Mouse (Mus musculus) cortical plate, adult 2 months (tissue): Measurements from ENCODE around the gene Sart1. TPM values are rescaled to one million over a fixed set of nuclear protein-coding genes. Genes with fewer than 3 reads are reported as not detected.

Experiments used
- H3K27ac ChIP-seq: fragments of 200-500 bp; 2 replicates; pipeline ENCODE4 v1.5.1; 2012; ENCODE audit warnings: low read length, control low read depth, inconsistent platforms; ENCODE audit not compliant: insufficient read depth
- H3K4me1 ChIP-seq: fragments of 200-500 bp; 2 replicates; pipeline ENCODE4 v1.6.1; 2011; ENCODE audit warnings: low read length; ENCODE audit not compliant: control insufficient read depth, insufficient read depth
- H3K4me3 ChIP-seq: fragments of 200-500 bp; 2 replicates; pipeline ENCODE4 v1.5.1; 2011; ENCODE audit warnings: mild to moderate bottlenecking, low read length, control low read depth; ENCODE audit not compliant: insufficient read depth
- CTCF ChIP-seq: fragments of 200-500 bp; IDR thresholded peaks from 2 replicates; pipeline ENCODE4 v1.5.1; 2011; ENCODE audit warnings: mild to moderate bottlenecking, control low read depth, low read length; ENCODE audit not compliant: insufficient read depth; ENCODE audit errors: extremely low read depth
- POLR2A ChIP-seq: fragments of 200-500 bp; IDR thresholded peaks from 2 replicates; pipeline ENCODE4 v1.6.1; 2011; ENCODE audit warnings: mild to moderate bottlenecking, low read length, control low read depth; ENCODE audit not compliant: insufficient read depth; ENCODE audit errors: extremely low read depth
- polyA plus RNA-seq: library from polyadenylated mRNA; depleted of rRNA; stranded (reverse); fragments of >200 nt; gene quantifications from 2 replicates; pipeline ENCODE4 v1.2.3, GENCODE M21; 2012

Gene Sart1
- polyA plus RNA-seq, 1 experiment: 71.0 TPM

DNA sequence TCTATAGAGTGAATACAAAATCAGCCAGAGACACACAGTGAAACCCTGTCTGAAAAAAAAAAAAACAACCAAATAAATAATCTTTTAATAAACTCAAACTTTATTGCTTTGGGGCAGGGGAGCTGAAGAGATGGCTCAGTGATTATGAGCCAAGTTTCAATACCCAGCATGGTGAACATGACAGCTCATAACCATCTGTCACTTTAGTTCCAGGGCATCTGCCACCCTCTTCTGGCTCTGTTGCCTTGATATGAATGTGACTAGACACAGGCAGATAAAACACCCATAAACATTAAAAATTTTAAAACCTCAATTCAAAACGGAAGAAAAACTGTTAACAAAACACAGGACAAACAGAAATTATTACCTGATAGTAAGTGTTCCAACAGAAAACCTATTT is 11.1 kb downstream of the Sart1 start:
- Histone ChIP-seq H3K4me3 (no peak overlapping the region), H3K27ac (no peak overlapping the region), H3K4me1 (no peaks in the 10 kb centered on the region)
- TF ChIP-seq POLR2A: no peak
- no peak for TF ChIP-seq CTCF

DNA sequence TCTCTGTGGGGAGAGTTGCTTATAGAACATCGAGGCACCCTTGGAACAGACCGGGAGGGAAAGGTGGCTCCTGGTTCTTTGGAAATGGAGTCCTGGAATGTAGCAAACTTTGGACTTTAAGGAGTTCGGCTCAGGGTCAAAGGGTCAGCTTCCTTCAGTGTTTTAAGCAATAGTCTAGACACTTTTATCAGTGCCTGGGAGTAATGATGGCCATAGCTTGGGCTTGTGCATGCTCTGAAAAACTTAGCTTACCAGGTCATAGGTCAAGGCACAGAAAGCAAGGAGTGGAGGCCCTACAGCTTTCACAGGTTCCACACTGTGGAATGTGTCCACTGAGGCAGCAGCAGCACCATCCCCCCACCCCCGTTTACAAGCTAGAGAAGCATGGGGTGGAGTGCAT is 13.8 kb downstream of the Sart1 start:
- H3K4me1 ChIP-seq: no peaks in the 10 kb centered on the region
- H3K27ac ChIP-seq: no peak overlapping the region
- TF ChIP-seq POLR2A (no peak), CTCF (no peak)
- no peak overlapping the region for H3K4me3 ChIP-seq

GRCm38 (mm10) chr19:5374177-5374576 is 14.3 kb downstream of the Sart1 start:
- no peak overlapping the region for H3K4me3 ChIP-seq
- no peak overlapping the region for H3K27ac ChIP-seq
- H3K4me1 ChIP-seq: no peaks in the 10 kb centered on the region
- TF ChIP-seq CTCF (no peak), POLR2A (no peak)

DNA sequence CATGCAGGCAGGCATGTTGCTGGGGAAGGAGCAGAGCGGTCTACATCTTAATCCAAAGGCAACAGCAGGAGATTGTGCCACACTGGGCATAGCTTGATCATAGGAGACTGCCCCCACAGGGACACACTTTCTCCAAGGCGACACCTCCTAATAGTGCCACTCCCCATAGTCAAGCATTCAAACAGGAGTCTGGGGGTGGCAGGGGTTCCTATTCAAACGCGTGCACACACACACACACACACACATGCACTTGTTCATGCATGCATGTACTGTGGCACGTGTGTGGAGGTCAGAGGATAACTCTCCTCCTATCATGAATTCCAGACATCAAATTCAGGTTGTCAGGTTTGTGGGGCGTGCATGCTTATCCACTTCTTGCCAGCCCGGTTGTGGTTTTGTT is 15.8 kb downstream of the Sart1 start:
- no peaks in the 10 kb centered on the region for H3K4me1 ChIP-seq
- TF ChIP-seq CTCF (no peak), POLR2A (no peak)
- no peak overlapping the region for H3K4me3 ChIP-seq
- no peak overlapping the region for H3K27ac ChIP-seq

GRCm38 (mm10) chr19:5370932-5371331 is 17.6 kb downstream of the Sart1 start:
- H3K27ac ChIP-seq: no peak overlapping the region
- H3K4me1 ChIP-seq: peaks cover 2% of the 10 kb centered on the region; the same call in 1 of the 2 replicates
- no peak for TF ChIP-seq CTCF
- TF ChIP-seq POLR2A: no peak
- H3K4me3 ChIP-seq: no peak overlapping the region

DNA sequence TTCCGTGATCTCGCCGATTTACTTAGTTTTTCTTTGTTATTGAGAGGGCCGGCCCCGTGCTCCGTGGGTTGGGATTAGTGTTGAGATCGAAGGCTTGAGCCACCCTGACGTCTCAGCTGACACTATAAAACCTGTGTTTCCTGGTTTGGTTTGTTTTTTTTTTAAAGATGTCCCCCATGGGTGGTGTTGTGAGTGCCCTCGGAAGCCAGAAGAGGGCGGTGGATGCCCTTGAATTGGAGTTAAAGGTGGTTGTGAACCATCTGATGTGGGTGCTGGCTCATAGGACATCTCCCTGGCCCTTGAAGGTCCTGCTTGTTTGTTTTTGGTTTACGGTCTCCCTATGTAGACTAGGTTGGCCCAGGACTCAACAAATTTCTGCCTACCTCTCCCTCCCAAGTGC is 21.0 kb downstream of the Sart1 start:
- peak overlapping the region; percentile 96 for H3K4me3 ChIP-seq

GRCm38 (mm10) chr19:5367053-5367359 is 21.5 kb downstream of the Sart1 start, which contains the start of gene Banf1:
Gene Banf1 (minus strand): TSS chr19:5367168.
- no peak for TF ChIP-seq POLR2A
- TF ChIP-seq CTCF: no peak
- Histone ChIP-seq H3K4me1 (peaks cover 2% of the 10 kb centered on the region; the same call in 1 of the 2 replicates), H3K4me3 (peak within 1 kb of the TSS; percentile 96), H3K27ac (peak within 1 kb of the TSS; percentile 69)

More for the DNA sequence above, 21.0 kb downstream of the Sart1 start:
- TF ChIP-seq POLR2A (no peak), CTCF (no peak)
- H3K27ac ChIP-seq: no peak overlapping the region
- H3K4me1 ChIP-seq: peaks cover 2% of the 10 kb centered on the region; the same call in 1 of the 2 replicates

- Histone ChIP-seq H3K4me3 (peak within 1 kb of the TSS; percentile 96), H3K4me1 (peaks cover 2% of the 10 kb centered on the region; the same call in 1 of the 2 replicates), H3K27ac (peak within 1 kb of the TSS; percentile 69)
- TF ChIP-seq CTCF (no peak), POLR2A (peak; percentile 49; the same call in 1 of the 2 replicates)
Measured at GRCm38 (mm10) chr19:5366175-5367052, 22.1 kb downstream of the Sart1 start, which contains the start of gene Eif1ad. Gene Eif1ad (plus strand): TSS chr19:5366741.

- Histone ChIP-seq H3K4me3 (peak overlapping the region; percentile 96), H3K4me1 (peaks cover 2% of the 10 kb centered on the region; the same call in 1 of the 2 replicates), H3K27ac (no peak overlapping the region)
- TF ChIP-seq POLR2A: no peak
- no peak for TF ChIP-seq CTCF
Measured at GRCm38 (mm10) chr19:5365751-5366150, 22.8 kb downstream of the Sart1 start.

DNA sequence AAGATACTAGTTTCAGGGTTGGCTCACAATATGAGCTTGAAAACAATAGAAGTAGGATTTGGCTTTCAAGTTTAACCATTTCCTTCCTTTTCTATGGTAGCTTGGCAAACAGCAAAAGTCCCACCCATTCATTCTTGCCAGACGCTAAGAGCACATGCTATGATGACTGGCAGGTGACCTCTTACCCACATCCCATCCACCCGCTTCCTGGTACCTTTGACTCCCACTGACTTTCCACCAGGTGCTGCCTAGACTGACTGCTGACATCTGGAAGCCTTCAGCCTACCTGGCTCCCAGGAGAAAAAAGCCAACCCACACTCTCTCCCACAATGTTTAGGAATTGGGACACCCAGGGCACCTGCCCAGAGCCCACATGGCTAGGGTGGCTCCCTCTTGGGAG is 24.4 kb downstream of the Sart1 start:
- peaks cover 2% of the 10 kb centered on the region; the same call in 1 of the 2 replicates for H3K4me1 ChIP-seq
- H3K27ac ChIP-seq: no peak overlapping the region
- H3K4me3 ChIP-seq: no peak overlapping the region
- TF ChIP-seq POLR2A (no peak), CTCF (no peak)
